Mouse (Mus musculus) B cell, adult 62 days (primary cell): ENCODE data around the gene Rars. TPM values are rescaled to one million over a fixed set of nuclear protein-coding genes. Genes with fewer than 3 reads are reported as not detected.

Source experiments
- total RNA-seq: library from RNA; stranded (reverse); gene quantifications from 4 replicates; pipeline ENCODE4 v1.2.4, GENCODE M21; 2023

The Rars gene
- total RNA-seq: 78.3 to 86.4 TPM (median 82.9 TPM) in 4 replicates

GRCm38 (mm10) chr11:35834022-35834760, at the start of gene Rars:
TSS of gene Rars (minus strand) at chr11:35834506.

GRCm38 (mm10) chr11:35798874-35799273, 35.4 kb downstream of the Rars start, which contains the start of gene Fbll1:
TSS of gene Fbll1 (minus strand) at chr11:35798884.

GRCm38 (mm10) chr11:35769188-35769745, 65.0 kb downstream of the Rars start, which contains the start of gene Pank3:
TSS of gene Pank3 (plus strand) at chr11:35769484.

Other genes with a start within 250 kb of the Rars start
- 24.5 to 30.0 TPM (median 25.2 TPM) in 4 replicates for gene Pank3, start 65.0 kb downstream of the Rars start, total RNA-seq
- gene Fbll1, start 35.6 kb downstream of the Rars start, total RNA-seq: not detected in 4 replicates
- 0.17 to 0.75 TPM in 2 of 4 replicates, not detected in the others for gene Wwc1, start 146.0 kb upstream of the Rars start, total RNA-seq